In the genomic region with DNA sequence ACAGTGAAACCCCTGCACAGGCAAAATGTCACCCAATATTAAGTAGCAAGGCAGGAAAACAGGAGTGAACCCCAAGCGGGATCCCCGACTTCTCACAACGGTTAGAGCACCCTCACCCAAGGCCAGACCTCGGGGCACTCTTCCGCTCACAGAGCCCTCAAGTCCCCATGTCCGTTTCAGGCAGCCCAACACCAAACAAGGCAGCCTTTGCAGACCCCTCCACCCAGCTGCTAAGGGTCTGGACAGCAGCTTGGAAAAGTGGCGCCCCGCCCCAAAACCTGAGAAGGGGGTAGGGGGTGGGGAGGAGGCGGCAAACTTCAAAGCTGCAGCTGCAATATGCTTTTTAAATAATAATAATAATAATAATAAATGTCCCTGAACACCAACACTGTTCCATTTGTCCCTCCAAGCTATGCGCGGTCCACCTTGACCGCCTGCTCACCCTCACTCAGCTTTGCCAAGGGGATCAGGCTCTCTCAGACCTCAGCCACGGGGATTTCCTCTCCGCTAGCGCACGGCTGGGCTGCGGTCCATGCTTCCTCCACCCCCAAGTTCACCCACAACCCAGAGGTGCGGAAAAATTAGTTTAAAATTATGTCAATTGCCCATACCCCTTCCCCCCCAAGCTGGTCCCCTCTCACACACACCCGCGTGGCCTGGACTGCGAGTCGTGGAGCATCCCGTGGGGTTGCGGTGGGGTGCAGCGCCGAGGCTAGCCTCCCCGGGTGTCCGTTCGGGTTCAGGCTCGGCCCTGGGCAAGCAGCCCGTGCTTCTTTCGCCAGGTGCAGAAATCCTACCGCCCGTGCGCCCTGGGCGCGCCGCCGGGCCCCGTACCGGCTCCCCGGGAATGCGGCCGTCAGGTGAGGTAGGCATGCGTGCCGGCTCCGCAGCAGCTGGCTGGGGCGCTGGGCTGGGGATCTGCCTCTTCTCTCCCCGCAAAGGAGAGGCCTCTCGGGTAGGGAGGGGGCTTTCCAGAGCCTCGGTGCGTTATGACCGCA, we compare ENCODE assay signal across 8 mouse cellular contexts.
DNase-seq lines count a peak whose midpoint lies in the region; ATAC-seq lines count a peak whose summit lies in the region.

No protein-coding gene starts in this region.

- H3K27ac ChIP-seq in heart, embryonic 13.5 days (replicated peaks) = no peak overlapping the region
- peak overlapping the region; percentile 80 for H3K27ac ChIP-seq in hindbrain, embryonic 13.5 days
- no peak overlapping the region for H3K27ac ChIP-seq in midbrain, embryonic 11.5 days (ENCODE audit: low read depth, low read length)

- peak overlapping the region; percentile 56 for H3K4me3 ChIP-seq in heart, embryonic 13.5 days
- peak overlapping the region; percentile 52 for H3K4me3 ChIP-seq in hindbrain, embryonic 13.5 days
- peak overlapping the region; percentile 36 for H3K4me3 ChIP-seq in midbrain, embryonic 11.5 days (ENCODE audit: low read depth, low read length)

- H3K4me2 ChIP-seq in heart, embryonic 13.5 days = peak overlapping the region; percentile 86
- peak overlapping the region; percentile 68 for H3K4me2 ChIP-seq in hindbrain, embryonic 13.5 days
- H3K4me2 ChIP-seq in midbrain, embryonic 11.5 days = peak overlapping the region; percentile 69

- intact Hi-C loops in heart, postnatal 36 days (cut with DNase I) = no loop called here

- peak overlapping the region; percentile 61 for H3K9ac ChIP-seq in heart, embryonic 13.5 days
- peak overlapping the region; percentile 70 for H3K9ac ChIP-seq in hindbrain, embryonic 13.5 days
- peak overlapping the region; percentile 38; the same call in 1 of the 2 replicates for H3K9ac ChIP-seq in midbrain, embryonic 11.5 days (ENCODE audit: low read length)

- peaks cover 13% of the 10 kb centered on the region for H3K4me1 ChIP-seq in heart, embryonic 13.5 days
- H3K4me1 ChIP-seq in hindbrain, embryonic 13.5 days (replicated peaks) = 0 out of 2 replicates have a peak, but pooled peaks cover 3% of the 10 kb centered on the region
- H3K4me1 ChIP-seq in midbrain, embryonic 11.5 days (ENCODE audit: control insufficient read depth, insufficient read depth, low read length) = no peaks in the 10 kb centered on the region

- no peaks in the 10 kb centered on the region for H3K9me3 ChIP-seq in heart, embryonic 13.5 days
- H3K9me3 ChIP-seq in hindbrain, embryonic 13.5 days = no peaks in the 10 kb centered on the region
- no peaks in the 10 kb centered on the region for H3K9me3 ChIP-seq in midbrain, embryonic 11.5 days (ENCODE audit: control insufficient read depth, low read length)

- no peak for DNase-seq in heart, postnatal 36 days
- DNase-seq in embryo, embryonic 9.5 days (ENCODE audit: extremely low spot score) = peak; percentile 10
- peak; percentile 86 for DNase-seq in midbrain, embryonic 11.5 days (ENCODE audit: low spot score, missing footprints)
- no peak for DNase-seq in urinary bladder, postnatal 14 days (ENCODE audit: low spot score)
- DNase-seq in cerebellum, postnatal 36 days = no peak

- H3K27me3 ChIP-seq in heart, embryonic 13.5 days (replicated peaks) = peaks cover 75% of the 10 kb centered on the region
- peaks cover 57% of the 10 kb centered on the region for H3K27me3 ChIP-seq in hindbrain, embryonic 13.5 days
- peaks cover 41% of the 10 kb centered on the region for H3K27me3 ChIP-seq in midbrain, embryonic 11.5 days (ENCODE audit: control insufficient read depth, insufficient read depth, low read length)

- no peaks in the 10 kb centered on the region for H3K36me3 ChIP-seq in heart, embryonic 13.5 days
- H3K36me3 ChIP-seq in hindbrain, embryonic 13.5 days = no peaks in the 10 kb centered on the region
- H3K36me3 ChIP-seq in midbrain, embryonic 11.5 days (ENCODE audit: control insufficient read depth, insufficient read depth, low read length) = no peaks in the 10 kb centered on the region

- no peak for ATAC-seq in heart, embryonic 13.5 days (ENCODE audit: extremely low read depth, insufficient number of reproducible peaks, low FRiP score, low TSS enrichment)
- peak; percentile 73 for ATAC-seq in hindbrain, embryonic 13.5 days (ENCODE audit: low FRiP score)
- peak; percentile 68 for ATAC-seq in midbrain, embryonic 11.5 days (ENCODE audit: low FRiP score)
- no peak for ATAC-seq in CD4-positive, CD25-positive, alpha-beta regulatory T cell, adult 4 months

- WGBS in heart, embryonic 13.5 days = 12% methylated on average over 52 of the region's 53 CpGs
- 24% methylated on average over 52 of the region's 53 CpGs for WGBS in hindbrain, embryonic 13.5 days
- WGBS in midbrain, embryonic 11.5 days = 26% methylated on average over 52 of the region's 53 CpGs

Comparison
In these comparisons a context has a peak if more than half of its experiments do, and no peak if none do; other contexts are left out.
1. ATAC-seq: peak in hindbrain, embryonic 13.5 days (single experiment) and midbrain, embryonic 11.5 days (single experiment); none in heart, embryonic 13.5 days (single experiment) and CD4-positive, CD25-positive, alpha-beta regulatory T cell, adult 4 months (single experiment).
2. DNase-seq: peak in embryo, embryonic 9.5 days (single experiment) and midbrain, embryonic 11.5 days (single experiment); none in heart, postnatal 36 days (0 of 2), urinary bladder, postnatal 14 days (single experiment) and cerebellum, postnatal 36 days (0 of 2).
3. Peak in every context shown above with its lines, with median percentiles within 50 percentile points of each other: H3K4me2 ChIP-seq, H3K4me3 ChIP-seq and H3K9ac ChIP-seq.